Mouse (Mus musculus): ENCODE data around the gene Gstm4.

Gene Gstm4

DNA sequence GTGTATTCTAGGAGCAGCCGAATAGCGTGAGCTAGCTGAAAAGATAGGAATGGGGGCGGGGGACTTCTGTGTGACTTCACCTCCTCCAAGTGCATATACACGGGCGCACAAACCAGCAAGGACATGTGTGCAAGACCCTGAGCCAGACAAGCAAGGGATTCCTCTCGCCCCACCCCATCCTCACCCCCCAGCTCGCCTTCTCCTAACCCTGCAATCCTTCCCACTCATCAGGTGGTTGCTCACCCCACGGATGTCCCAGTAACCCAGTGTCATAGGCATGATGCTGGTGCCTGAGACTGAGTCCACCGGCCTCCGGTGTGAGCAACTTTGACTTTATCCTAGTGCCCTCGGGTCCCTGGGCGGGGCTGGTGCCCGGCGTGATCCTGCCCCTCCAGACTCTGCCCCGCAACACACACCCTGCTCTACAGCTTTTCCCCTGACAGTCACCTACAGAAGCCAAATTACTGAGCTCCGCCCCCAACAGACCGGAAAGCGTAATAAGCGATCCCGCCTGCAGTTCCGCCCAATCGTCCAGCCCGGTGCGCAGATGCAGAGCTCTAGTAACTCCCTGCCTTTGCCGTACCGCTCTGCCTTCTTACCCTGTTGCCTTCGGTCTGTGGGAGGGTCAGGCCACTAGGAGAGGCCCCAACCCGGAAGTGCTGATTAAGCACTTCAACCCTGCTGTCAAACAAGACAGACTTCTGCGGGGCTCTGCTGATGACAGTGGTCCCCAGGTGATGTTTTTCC lies at the start of gene Gstm4:
TSS of gene Gstm4 (minus strand) at position 501 of the 747 bp plus-strand sequence.
- in situ Hi-C loops (cut with MboI; ENCODE audit: unreplicated experiment in 2 of 2), result no loop called here

GRCm38 (mm10) chr3:108094146-108094545 lies 49.5 kb upstream of the Gstm4 start:
- in situ Hi-C loops (cut with MboI; ENCODE audit: unreplicated experiment in 2 of 2), result no loop called here

DNA sequence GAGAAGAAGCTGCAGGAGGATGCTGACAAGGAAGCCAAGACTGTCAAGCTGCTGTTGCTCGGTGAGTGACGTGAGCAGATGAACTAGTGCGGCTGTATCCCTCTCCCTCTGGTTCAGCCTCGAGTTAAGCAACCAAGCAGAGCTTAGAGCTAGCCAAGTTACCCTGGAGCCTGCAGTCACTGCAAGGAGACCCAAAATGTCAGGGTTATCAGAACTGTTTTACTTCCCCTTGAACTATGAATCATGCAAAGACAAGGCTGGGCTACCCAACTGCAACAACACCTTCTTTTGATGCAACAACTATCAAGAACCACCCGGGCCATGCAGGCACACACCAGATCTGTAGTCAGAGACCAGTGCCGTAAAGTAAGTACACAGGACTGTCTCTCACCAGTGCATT lies 48.6 kb upstream of the Gstm4 start:
- in situ Hi-C loops (cut with MboI; ENCODE audit: unreplicated experiment in 2 of 2), result no loop called here

GRCm38 (mm10) chr3:108092536-108093115 lies 47.9 kb upstream of the Gstm4 start, which contains the start of gene Gnat2:
Gene Gnat2 (plus strand): TSS chr3:108092789.
- in situ Hi-C loops (cut with MboI; ENCODE audit: unreplicated experiment in 2 of 2), result no loop called here

DNA sequence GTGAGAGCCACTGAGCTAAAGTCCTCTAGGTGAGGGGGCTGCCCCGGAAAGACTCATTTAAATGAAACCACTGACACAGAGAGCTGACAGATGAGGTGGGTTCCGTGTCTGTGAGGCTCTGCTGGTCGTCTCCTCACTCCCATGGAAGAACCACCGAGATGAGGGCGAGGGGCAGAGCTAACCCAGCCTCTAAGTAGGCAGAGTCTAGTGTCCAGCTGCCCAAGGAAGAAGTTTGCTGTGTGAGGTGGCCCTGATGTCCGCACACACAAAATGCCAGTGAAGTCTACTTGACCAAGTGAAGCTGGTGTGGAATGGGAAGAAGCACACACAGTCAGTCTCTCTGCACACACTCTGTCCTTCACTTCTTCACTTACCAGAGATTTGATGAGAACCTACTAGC lies 47.3 kb upstream of the Gstm4 start:
- in situ Hi-C loops (cut with MboI; ENCODE audit: unreplicated experiment in 2 of 2), result no loop called here

GRCm38 (mm10) chr3:108090561-108090960 lies 45.9 kb upstream of the Gstm4 start:
- in situ Hi-C loops (cut with MboI; ENCODE audit: unreplicated experiment in 2 of 2), result no loop called here

DNA sequence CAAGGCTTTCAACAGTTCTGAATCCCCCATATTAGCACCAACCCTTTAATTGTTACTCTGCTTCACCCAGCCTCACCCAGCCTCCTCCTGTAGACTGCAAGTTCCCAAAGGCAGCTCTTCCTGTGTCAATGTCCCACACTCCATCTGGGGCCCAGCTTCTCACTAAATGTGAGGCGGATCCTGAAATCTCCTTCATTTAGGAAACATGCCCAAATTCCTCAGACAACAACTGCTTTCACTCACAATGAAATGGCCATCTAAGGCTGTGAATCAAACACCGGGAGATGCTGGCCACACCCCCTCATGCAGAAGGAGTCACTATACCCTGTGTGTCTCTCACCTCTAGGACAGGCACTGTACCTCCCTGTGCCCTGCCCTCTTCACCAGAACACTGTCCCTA lies 45.2 kb upstream of the Gstm4 start:
- in situ Hi-C loops (cut with MboI; ENCODE audit: unreplicated experiment in 2 of 2), result no loop called here

- in situ Hi-C loops (cut with MboI; ENCODE audit: unreplicated experiment in 2 of 2), result no loop called here
Observed at GRCm38 (mm10) chr3:108088842-108089380, 44.2 kb upstream of the Gstm4 start.

- in situ Hi-C loops (cut with MboI; ENCODE audit: unreplicated experiment in 2 of 2), result no loop called here
Observed at GRCm38 (mm10) chr3:108087329-108087728, 42.6 kb upstream of the Gstm4 start.

DNA sequence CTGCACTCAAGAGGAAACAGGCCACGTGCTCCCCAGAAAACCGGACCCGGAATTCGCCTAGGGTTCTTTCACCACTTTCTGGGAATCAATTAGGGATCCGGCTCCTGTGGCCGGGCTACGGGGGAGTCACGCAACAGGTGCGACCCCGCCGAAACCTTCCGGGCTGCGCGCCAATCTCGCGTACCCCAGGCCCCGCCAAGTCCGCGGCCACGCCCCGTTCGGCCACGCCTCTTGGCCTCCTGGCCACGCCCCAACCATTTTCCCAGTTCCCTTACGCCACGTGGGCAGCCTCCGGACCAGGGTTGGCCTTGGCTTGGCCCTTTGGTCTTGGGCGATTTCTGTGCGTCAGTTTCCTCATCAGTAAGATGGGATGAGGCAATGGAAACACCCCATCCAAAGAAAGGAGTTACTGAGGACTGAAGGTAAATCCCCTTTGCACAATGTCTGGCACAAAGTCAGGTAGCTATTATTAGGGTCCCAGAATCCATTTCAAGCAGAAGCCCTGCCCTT lies 41.8 kb upstream of the Gstm4 start, which contains the start of gene Ampd2:
TSS of gene Ampd2 (minus strand) at position 182 of the 510 bp plus-strand sequence.
- in situ Hi-C loops (cut with MboI; ENCODE audit: unreplicated experiment in 2 of 2), result no loop called here

DNA sequence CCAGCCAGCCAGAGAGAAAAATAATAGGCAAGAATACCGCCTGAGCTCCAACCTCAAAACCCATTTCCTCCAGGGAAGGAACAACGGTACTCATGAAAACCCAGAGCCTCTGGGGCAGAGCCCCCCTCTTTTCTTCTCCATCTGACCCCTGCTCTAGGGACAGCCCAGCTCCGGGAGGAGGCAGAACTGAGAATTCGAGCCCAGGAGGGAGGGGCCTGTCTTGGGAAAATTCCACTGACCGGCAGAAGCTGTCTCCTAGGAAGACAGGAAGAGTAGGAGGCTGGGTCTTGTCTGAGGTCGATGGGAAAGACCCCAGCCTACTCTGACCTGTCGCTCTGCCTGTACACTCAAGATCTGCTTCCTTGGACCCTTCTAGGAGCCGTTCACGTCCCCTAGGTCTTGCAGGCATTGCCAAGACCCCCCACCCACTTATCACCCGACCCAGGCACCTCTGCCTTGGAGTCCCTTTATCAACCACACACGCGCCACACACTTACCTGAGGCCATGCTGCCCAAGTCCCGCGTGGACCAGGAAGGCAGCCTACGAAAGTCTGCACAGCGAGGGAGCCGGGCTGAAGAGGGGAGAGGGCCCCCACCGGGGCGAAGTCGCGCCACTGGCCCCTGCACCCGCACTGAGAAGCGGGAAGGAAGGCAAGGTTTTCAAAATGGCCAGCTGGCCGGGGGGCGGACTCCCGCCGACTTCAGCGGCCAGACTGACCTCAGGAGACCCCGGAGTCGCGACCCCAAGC lies 41.2 kb upstream of the Gstm4 start:
- in situ Hi-C loops (cut with MboI; ENCODE audit: unreplicated experiment in 2 of 2), result no loop called here

DNA sequence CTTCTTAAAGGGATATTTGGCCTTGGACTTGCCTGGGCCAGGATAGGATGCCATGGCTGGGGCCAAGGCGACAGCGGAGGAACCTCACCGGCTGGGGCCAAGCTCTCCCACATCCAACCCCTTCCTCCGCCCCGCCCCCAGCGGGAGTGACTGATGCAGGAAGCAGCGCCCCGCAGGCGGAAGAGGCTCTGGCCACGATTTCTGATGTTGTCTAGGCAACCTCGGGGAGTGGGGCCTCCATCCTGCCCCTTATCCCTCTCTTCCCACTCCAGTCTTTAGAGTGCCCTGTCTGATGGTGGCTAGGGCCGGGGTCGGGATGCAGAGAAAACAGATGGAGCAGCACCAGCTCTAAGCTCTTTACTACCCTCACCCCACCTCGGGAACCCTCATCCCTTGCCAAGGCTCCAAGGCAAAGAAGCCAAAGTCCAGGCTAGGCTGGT lies 40.6 kb upstream of the Gstm4 start:
- in situ Hi-C loops (cut with MboI; ENCODE audit: unreplicated experiment in 2 of 2), result no loop called here

- in situ Hi-C loops (cut with MboI; ENCODE audit: unreplicated experiment in 2 of 2), result no loop called here
Observed at GRCm38 (mm10) chr3:108084767-108085270, 40.1 kb upstream of the Gstm4 start.

DNA sequence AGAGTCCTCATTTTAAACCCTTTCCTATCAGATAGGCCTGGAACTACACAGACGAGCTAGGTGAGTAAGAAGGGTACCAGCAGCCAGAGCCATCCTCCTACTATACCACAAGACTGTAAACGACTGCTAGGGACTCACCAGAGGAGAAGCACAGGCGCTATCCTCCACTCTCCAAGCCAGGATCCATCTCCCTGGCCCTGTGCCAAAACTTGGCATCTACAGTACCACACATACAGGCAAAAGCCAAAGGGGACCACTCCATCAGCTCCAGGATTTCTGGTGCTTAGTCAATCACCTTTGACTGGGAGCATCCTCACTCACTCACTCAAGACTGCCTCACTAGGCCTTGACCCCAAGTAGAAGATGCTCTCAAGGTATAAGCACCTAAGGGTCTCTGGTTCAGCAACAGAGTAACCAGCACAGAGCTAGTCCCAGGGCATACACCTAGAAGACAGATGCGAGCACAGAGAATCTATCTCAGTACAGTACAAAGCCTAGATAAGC lies 39.3 kb upstream of the Gstm4 start:
- in situ Hi-C loops (cut with MboI; ENCODE audit: unreplicated experiment in 2 of 2), result no loop called here

GRCm38 (mm10) chr3:108083161-108083560 lies 38.5 kb upstream of the Gstm4 start:
- in situ Hi-C loops (cut with MboI; ENCODE audit: unreplicated experiment in 2 of 2), result no loop called here

GRCm38 (mm10) chr3:108082251-108082875 lies 37.7 kb upstream of the Gstm4 start:
- in situ Hi-C loops (cut with MboI; ENCODE audit: unreplicated experiment in 2 of 2), result no loop called here

DNA sequence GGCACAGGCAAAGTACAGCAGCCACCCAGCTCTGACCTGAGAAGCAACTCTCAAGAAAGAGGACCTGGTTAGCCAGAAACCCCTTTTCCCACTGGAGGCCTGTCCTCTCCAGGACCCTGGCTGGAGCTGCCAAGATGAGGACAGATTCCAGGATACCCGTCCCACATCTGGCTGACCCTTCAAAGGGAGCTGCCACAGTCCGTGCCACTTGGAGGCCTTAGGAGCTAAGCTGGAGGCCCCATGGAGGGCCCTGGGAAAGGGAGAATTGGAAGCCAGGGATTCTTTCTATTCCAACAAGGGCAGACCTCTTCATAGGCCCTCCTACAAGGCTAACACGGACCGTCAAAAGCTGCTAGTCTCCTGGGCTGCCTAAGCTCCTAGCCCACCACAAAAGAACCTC lies 37.0 kb upstream of the Gstm4 start:
- in situ Hi-C loops (cut with MboI; ENCODE audit: unreplicated experiment in 2 of 2), result no loop called here

DNA sequence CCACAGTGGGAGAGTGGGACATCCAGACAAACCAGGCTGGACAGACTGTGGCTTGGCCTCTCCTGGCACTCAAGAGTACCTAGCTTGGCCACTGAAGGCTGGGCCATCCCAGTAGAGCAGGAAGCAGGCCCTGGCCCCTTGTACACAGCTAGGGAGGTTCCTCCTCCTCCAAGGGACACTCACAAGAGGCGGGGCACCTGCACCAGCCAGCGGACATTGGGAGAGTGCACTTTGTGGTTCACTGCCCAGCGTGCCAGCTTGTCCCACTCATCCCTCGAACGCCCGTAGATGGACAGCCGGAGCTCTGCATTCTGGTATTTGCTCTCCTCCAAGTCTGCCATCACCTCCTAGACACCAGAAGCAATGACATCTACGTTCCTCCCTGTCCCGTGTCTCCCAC lies 32.1 kb upstream of the Gstm4 start:
- in situ Hi-C loops (cut with MboI; ENCODE audit: unreplicated experiment in 2 of 2), result no loop called here

GRCm38 (mm10) chr3:108072983-108073569 lies 28.4 kb upstream of the Gstm4 start:
- in situ Hi-C loops (cut with MboI; ENCODE audit: unreplicated experiment in 2 of 2), result loop anchor here in 1 of 2 experiments (25.0 kb wide), 1 partner anchor 461 kb away; no protein-coding TSS in a partner anchor
